Mouse (Mus musculus) hindbrain, embryonic 10.5 days (tissue): ENCODE data around the gene Ppp4r3b. TPM values are rescaled to one million over a fixed set of nuclear protein-coding genes. Genes with fewer than 3 reads are reported as not detected.

Source experiments
- DNase-seq: peaks from one replicate; pipeline ENCODE4 v3.0.0-alpha.2; 2017; ENCODE audit warnings: low spot score
- H3K27ac ChIP-seq: fragments of 300-500 bp; sonication (generic); 2 replicates; pipeline ENCODE4 v1.5.1; 2016; ENCODE audit warnings: mild to moderate bottlenecking, moderate library complexity
- H3K27me3 ChIP-seq: fragments of 300-500 bp; sonication (generic); 2 replicates; pipeline ENCODE4 v1.6.1; 2016; ENCODE audit warnings: mild to moderate bottlenecking; ENCODE audit not compliant: poor library complexity, insufficient read depth, severe bottlenecking
- H3K36me3 ChIP-seq: fragments of 300-500 bp; sonication (generic); 2 replicates; pipeline ENCODE4 v1.6.1; 2016; ENCODE audit warnings: mild to moderate bottlenecking, moderate library complexity
- H3K4me1 ChIP-seq: fragments of 300-500 bp; sonication (generic); replicated peaks from 2 replicates; pipeline ENCODE4 v1.6.1; 2016; ENCODE audit warnings: mild to moderate bottlenecking
- H3K4me3 ChIP-seq: fragments of 300-500 bp; sonication (generic); 2 replicates; pipeline ENCODE4 v1.5.1; 2016; ENCODE audit warnings: mild to moderate bottlenecking, moderate library complexity
- H3K9me3 ChIP-seq: fragments of 300-500 bp; sonication (generic); 2 replicates; pipeline ENCODE4 v1.6.1; 2016; ENCODE audit warnings: mild to moderate bottlenecking, moderate library complexity
- WGBS: fragments of 180-500 bp; shearing (Covaris S2); methylation state at CpG from one replicate; pipeline ENCODE4 v1.1.7; 2016; 5-methylcytosine and 5-hydroxymethylcytosine counted together
- polyA plus RNA-seq: library from polyadenylated mRNA; unstranded; fragments of >200 nt; fragmentation: Nextera tagmentation; extraction: Ambion mirVana; gene quantifications from 2 replicates; pipeline ENCODE4 v1.2.1, GENCODE M21; 2016

Ppp4r3b gene
- polyA plus RNA-seq, 1 experiment from 2014 or later = 80.2 TPM

- Histone ChIP-seq H3K36me3 (peaks cover 78% of the 10 kb centered on the region), H3K4me1 (no peaks in the 10 kb centered on the region), H3K9me3 (no peaks in the 10 kb centered on the region), H3K27ac (no peak overlapping the region), H3K4me3 (no peak overlapping the region), H3K27me3 (no peaks in the 10 kb centered on the region)
- 90% methylated on average over 2 of the region's 2 CpGs for WGBS
- no peak for DNase-seq
Observed at GRCm38 (mm10) chr11:29188981-29189380, 16.3 kb downstream of the Ppp4r3b start.

DNA sequence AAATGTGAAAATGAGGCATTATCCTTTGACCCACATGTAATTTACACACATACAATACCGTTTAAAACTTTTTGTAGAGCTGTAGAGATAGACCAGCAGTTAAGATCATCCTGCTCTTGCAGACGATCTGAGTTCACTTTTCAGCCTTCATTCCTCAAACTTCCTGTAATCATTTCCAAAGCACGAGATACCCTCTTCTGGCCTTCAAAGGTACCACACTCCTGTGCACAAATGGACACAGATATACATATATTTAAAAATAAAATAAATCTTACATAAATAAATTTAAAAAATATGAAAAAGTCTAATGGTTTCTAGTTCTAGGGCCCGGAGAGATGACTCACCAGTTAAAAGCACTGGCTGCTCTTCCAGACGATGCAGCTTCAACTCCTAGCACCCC, 31.0 kb downstream of the Ppp4r3b start:
- H3K27me3 ChIP-seq = no peaks in the 10 kb centered on the region
- WGBS = 91% methylated on average over 5 of the region's 5 CpGs
- H3K27ac ChIP-seq = no peak overlapping the region
- H3K4me1 ChIP-seq = no peaks in the 10 kb centered on the region
- no peak overlapping the region for H3K4me3 ChIP-seq
- H3K36me3 ChIP-seq = peaks cover 82% of the 10 kb centered on the region
- no peak for DNase-seq
- H3K9me3 ChIP-seq = no peaks in the 10 kb centered on the region

DNA sequence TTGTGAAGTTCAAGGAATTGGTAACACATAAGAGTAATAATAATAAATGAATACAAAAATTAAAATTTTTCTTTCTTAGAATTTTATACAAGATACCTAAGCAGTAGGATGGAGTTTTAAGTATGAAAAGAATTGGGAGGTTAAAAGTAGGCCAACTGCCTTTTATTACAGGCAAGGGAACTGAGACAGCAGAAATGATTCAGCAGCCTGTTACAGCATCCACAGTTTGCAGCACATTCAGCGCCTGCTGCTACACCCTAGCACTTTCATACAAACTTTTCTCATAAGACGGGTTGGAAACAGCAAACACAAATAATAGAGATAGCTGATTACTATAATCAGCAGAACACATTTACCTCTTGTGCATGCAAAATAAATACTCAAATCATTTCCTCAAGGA, 37.1 kb downstream of the Ppp4r3b start:
- Histone ChIP-seq H3K4me3 (no peak overlapping the region), H3K4me1 (no peaks in the 10 kb centered on the region), H3K27me3 (no peaks in the 10 kb centered on the region), H3K36me3 (peaks cover 81% of the 10 kb centered on the region), H3K27ac (no peak overlapping the region), H3K9me3 (no peaks in the 10 kb centered on the region)
- no peak for DNase-seq
- WGBS = 93% methylated on average over 2 of the region's 2 CpGs

- Histone ChIP-seq H3K27me3 (no peaks in the 10 kb centered on the region), H3K36me3 (peaks cover 99% of the 10 kb centered on the region), H3K9me3 (no peaks in the 10 kb centered on the region), H3K4me1 (no peaks in the 10 kb centered on the region), H3K4me3 (no peak overlapping the region), H3K27ac (no peak overlapping the region)
- 87% methylated on average over 2 of the region's 2 CpGs for WGBS
- DNase-seq = no peak
Observed at GRCm38 (mm10) chr11:29216196-29216595, 43.5 kb downstream of the Ppp4r3b start.

DNA sequence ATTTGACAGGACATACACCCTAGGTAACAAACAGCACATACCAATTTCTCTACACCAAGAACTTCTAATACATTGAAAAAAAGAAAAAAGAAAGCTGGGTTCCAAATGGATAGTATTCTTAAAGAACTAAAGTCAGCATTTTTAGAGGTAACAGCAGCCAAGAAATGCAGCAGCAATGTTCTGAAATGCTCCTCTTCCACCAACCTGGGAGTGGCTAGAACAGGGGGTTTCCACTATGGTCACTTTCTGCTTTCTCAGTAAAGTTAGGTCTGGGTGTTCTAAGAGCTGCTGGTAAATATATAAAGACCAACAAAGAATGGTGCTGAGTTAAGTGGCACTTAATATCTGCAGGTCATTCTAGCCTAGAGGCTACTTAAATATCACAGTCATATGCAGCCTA, 46.4 kb downstream of the Ppp4r3b start:
- H3K27ac ChIP-seq = no peak overlapping the region
- H3K27me3 ChIP-seq = no peaks in the 10 kb centered on the region
- H3K4me3 ChIP-seq = no peak overlapping the region
- H3K4me1 ChIP-seq = no peaks in the 10 kb centered on the region
- peaks cover 99% of the 10 kb centered on the region for H3K36me3 ChIP-seq
- no peaks in the 10 kb centered on the region for H3K9me3 ChIP-seq
- no peak for DNase-seq

GRCm38 (mm10) chr11:29222310-29222709, 49.6 kb downstream of the Ppp4r3b start:
- H3K27me3 ChIP-seq = no peaks in the 10 kb centered on the region
- H3K27ac ChIP-seq = no peak overlapping the region
- H3K4me3 ChIP-seq = no peak overlapping the region
- H3K36me3 ChIP-seq = peaks cover 99% of the 10 kb centered on the region
- DNase-seq = no peak
- no peaks in the 10 kb centered on the region for H3K4me1 ChIP-seq
- no peaks in the 10 kb centered on the region for H3K9me3 ChIP-seq
- 90% methylated on average over 5 of the region's 5 CpGs for WGBS

GRCm38 (mm10) chr11:29224754-29225153, 52.1 kb downstream of the Ppp4r3b start:
- no peaks in the 10 kb centered on the region for H3K27me3 ChIP-seq
- no peak for DNase-seq
- H3K4me3 ChIP-seq = no peak overlapping the region
- no peaks in the 10 kb centered on the region for H3K9me3 ChIP-seq
- H3K4me1 ChIP-seq = no peaks in the 10 kb centered on the region
- WGBS = 94% methylated on average over 2 of the region's 2 CpGs
- peaks cover 97% of the 10 kb centered on the region for H3K36me3 ChIP-seq
- H3K27ac ChIP-seq = no peak overlapping the region

- no peak overlapping the region for H3K4me3 ChIP-seq
- no peaks in the 10 kb centered on the region for H3K27me3 ChIP-seq
- H3K9me3 ChIP-seq = no peaks in the 10 kb centered on the region
- H3K36me3 ChIP-seq = peaks cover 90% of the 10 kb centered on the region
- H3K4me1 ChIP-seq = no peaks in the 10 kb centered on the region
- no peak for DNase-seq
- 94% methylated on average over 2 of the region's 2 CpGs for whole genome bisulfite sequencing
- H3K27ac ChIP-seq = no peak overlapping the region
Observed at GRCm38 (mm10) chr11:29228957-29229356, 56.3 kb downstream of the Ppp4r3b start.

DNA sequence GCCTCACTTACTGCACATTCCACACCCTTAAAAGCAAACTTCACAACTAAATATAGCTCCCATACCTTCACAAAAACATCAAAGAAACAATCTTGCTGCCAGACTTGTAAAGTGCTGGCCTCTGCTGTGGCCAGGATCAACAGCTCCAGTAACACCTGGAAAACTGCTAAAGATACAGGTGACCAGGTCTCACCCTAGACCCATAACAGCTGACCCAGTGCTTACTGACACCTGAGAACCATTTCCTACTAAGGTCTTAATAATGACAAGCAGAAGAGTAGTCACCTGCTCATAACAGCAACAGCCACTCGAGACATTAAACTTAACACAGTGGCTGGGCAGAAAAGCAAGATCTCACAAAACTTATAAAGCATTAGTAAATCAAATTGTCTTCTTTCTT, 60.9 kb downstream of the Ppp4r3b start:
- H3K27ac ChIP-seq = no peak overlapping the region
- 88% methylated on average over 1 of the region's 1 CpGs for WGBS
- no peaks in the 10 kb centered on the region for H3K27me3 ChIP-seq
- no peaks in the 10 kb centered on the region for H3K4me1 ChIP-seq
- H3K4me3 ChIP-seq = no peak overlapping the region
- DNase-seq = no peak
- peaks cover 55% of the 10 kb centered on the region for H3K36me3 ChIP-seq
- H3K9me3 ChIP-seq = no peaks in the 10 kb centered on the region

DNA sequence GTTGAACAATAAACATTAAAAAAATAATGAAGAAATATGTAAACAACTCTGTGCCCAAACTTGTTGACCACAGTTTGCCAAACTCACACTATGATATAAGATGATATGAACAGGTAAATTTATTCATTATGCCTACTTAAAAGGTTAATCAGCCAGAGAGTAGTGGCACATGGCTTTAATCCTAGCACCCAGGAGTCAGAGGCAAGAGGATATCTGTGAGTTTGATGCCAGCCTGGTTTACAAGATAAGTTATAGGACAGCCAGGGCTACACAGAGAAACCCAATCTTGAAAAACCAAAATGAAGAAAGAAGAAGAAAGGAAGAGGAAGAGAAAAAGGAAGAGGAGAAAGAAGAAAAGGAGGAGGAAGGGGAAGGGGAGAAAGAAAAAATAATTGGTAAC, 64.7 kb downstream of the Ppp4r3b start:
- no peaks in the 10 kb centered on the region for H3K27me3 ChIP-seq

DNA sequence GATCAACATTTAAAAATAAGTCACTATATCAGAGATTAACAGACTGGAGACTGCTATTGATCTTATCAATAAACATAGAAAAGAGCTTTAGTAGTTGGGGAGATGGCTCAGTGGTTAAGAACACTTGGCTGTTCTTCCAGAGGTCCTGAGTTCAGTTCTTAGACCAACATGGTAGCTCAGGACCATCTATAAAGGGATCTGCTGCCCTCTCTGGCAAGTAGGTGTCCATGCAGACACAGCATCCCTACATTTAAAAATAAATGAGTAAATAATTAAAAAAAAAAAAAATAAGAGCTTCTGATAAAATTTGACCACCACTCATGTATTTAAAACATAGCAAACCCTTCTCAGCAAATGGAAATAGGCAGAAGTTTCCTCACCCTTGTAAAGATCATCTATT, 65.4 kb downstream of the Ppp4r3b start:
- Histone ChIP-seq H3K36me3 (peaks cover 34% of the 10 kb centered on the region), H3K4me3 (no peak overlapping the region), H3K27ac (no peak overlapping the region), H3K4me1 (no peaks in the 10 kb centered on the region), H3K27me3 (no peaks in the 10 kb centered on the region), H3K9me3 (no peaks in the 10 kb centered on the region)
- no peak for DNase-seq

More for the DNA sequence above, 64.7 kb downstream of the Ppp4r3b start:
- H3K36me3 ChIP-seq = peaks cover 31% of the 10 kb centered on the region
- no peaks in the 10 kb centered on the region for H3K4me1 ChIP-seq
- no peak for DNase-seq
- H3K27ac ChIP-seq = no peak overlapping the region
- no peaks in the 10 kb centered on the region for H3K9me3 ChIP-seq
- H3K4me3 ChIP-seq = no peak overlapping the region

- H3K4me3 ChIP-seq = no peak overlapping the region
- no peak for DNase-seq
- no peaks in the 10 kb centered on the region for H3K4me1 ChIP-seq
- H3K27ac ChIP-seq = no peak overlapping the region
- peaks cover 33% of the 10 kb centered on the region for H3K36me3 ChIP-seq
- H3K9me3 ChIP-seq = no peaks in the 10 kb centered on the region
- H3K27me3 ChIP-seq = no peaks in the 10 kb centered on the region
- 91% methylated on average over 3 of the region's 3 CpGs for WGBS
Observed at GRCm38 (mm10) chr11:29238551-29238950, 65.9 kb downstream of the Ppp4r3b start.

DNA sequence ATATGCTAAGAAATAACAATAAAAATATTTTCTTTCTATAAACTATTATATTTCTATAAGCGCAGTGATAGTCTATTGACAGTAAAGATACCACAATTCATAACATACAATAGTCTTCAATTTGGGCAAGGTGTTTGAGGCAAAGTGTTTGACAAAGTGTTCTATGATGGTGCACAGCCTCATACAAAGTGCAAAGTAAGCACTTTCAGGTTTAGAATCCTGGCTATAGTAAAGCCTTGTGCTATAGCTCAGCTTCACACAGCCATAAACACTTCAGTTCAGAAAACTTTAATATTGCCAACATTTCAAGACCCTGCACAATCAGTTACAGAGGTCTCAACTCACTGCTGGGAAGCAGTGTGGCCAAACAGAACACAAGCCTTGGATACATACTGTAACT, 66.7 kb downstream of the Ppp4r3b start:
- DNase-seq = no peak
- Histone ChIP-seq H3K36me3 (peaks cover 33% of the 10 kb centered on the region), H3K4me3 (no peak overlapping the region), H3K4me1 (no peaks in the 10 kb centered on the region), H3K27me3 (no peaks in the 10 kb centered on the region), H3K9me3 (no peaks in the 10 kb centered on the region), H3K27ac (no peak overlapping the region)
- WGBS = 94% methylated on average over 1 of the region's 1 CpGs

DNA sequence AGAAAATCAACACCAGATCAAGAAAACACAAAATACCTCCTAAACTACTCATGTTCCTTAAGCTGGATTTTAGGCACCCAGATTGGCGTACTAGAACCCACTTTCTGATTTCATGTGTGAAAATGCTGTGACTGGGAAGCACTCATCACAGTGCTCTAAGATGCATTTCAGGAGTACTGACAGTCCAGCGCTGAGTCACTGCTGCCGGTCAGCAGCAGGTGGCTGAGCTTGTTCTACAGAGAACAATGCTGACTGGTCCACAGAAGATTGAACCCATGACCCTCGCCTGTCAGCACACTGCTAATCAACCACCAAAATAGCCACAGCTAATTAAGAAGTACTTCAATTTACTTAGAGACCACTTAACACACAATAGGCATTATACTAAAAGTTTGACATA, 69.3 kb downstream of the Ppp4r3b start:
- peaks cover 33% of the 10 kb centered on the region for H3K36me3 ChIP-seq
- H3K4me1 ChIP-seq = peaks cover 15% of the 10 kb centered on the region
- no peak overlapping the region for H3K4me3 ChIP-seq
- H3K27me3 ChIP-seq = no peaks in the 10 kb centered on the region
- DNase-seq = no peak
- no peak overlapping the region for H3K27ac ChIP-seq
- H3K9me3 ChIP-seq = no peaks in the 10 kb centered on the region
- WGBS = 64% methylated on average over 4 of the region's 4 CpGs
